ENCODE assay signal across 13 mouse cellular contexts in genomic region chr13:50209651-50210050, GRCm38 (mm10). TPM values are rescaled to one million over a fixed set of nuclear protein-coding genes. Genes with fewer than 3 reads are reported as not detected.
DNase-seq lines count a peak whose midpoint lies in the region; TF ChIP-seq lines count a peak whose summit lies in the region.
"Not testable (repeated sequence)": the region's sequence is repeated elsewhere in the genome, so short reads cannot be mapped to it uniquely, and the experiment has no call there.
"Had no signal": no experiment of that assay in that cellular context is flagged by ENCODE, and none has a peak within 500 bp of the region (broad histone marks: within the 10 kb centered on the region; RNA-seq: fewer than 3 reads in every experiment).

No protein-coding gene starts in this region.

- not testable (repeated sequence) for H3K36me3 ChIP-seq in ES-Bruce4 (ENCODE audit: control insufficient read depth, insufficient read depth, low read length, poor library complexity, severe bottlenecking)

- TF ChIP-seq EP300 in ES-Bruce4 (IDR thresholded peaks at IDR 0.05; ENCODE audit: insufficient read depth, low read depth, low read length), result 0 out of 2 replicates have a peak, but pooled peaks have one; percentile 6

- H3K4me3 ChIP-seq in ES-Bruce4 (ENCODE audit: low read depth, low read length), result not testable (repeated sequence)

- H3K27me3 ChIP-seq in ES-Bruce4 (ENCODE audit: control insufficient read depth, insufficient read depth, low read length, poor library complexity, severe bottlenecking), result not testable (repeated sequence)

- not testable (repeated sequence) for H3K27ac ChIP-seq in ES-Bruce4 (ENCODE audit: insufficient read depth, low read length)

- H3K9me3 ChIP-seq in ES-Bruce4 (replicated peaks; ENCODE audit: control insufficient read depth, insufficient read depth, low read length, poor library complexity, severe bottlenecking), result not testable (repeated sequence)

- not testable (repeated sequence) for TF ChIP-seq CTCF in ES-Bruce4 (IDR thresholded peaks at IDR 0.05; ENCODE audit: low read depth, low read length)

- DNase-seq in R1 (ENCODE audit: low read depth, low spot score), result peak; percentile 19
- peak; percentile 2 for DNase-seq in ZHBTc4 (ENCODE audit: low read depth, low spot score)
- peak; percentile 56 for DNase-seq in heart, adult 11 months
- peak; percentile 75 for DNase-seq in yolk sac, embryonic 10.5 days (ENCODE audit: low spot score)

- not testable (repeated sequence) for H3K4me1 ChIP-seq in ES-Bruce4 (ENCODE audit: control insufficient read depth, insufficient read depth, low read length)

- TF ChIP-seq POLR2A in ES-Bruce4 (IDR thresholded peaks at IDR 0.05; ENCODE audit: insufficient read depth, low read length), result not testable (repeated sequence)

- not testable (repeated sequence) for H3K9ac ChIP-seq in ES-Bruce4 (ENCODE audit: low read depth, poor library complexity, severe bottlenecking)

RNA-seq across cellular contexts. Expression of gene Gm906, which starts 40.5 kb away (rescaled TPM):
- not detected in 2 replicates for polyA plus RNA-seq in ES-Bruce4 (2011; ENCODE audit: insufficient read depth, insufficient read length, low read depth, missing spikeins)
- polyA plus RNA-seq: activated CD4-positive, CD25-positive, alpha-beta regulatory T cell, adult 4 months; adrenal gland, adult 2 months; brain, embryonic 14.5 days; C2C12; CD4-positive, CD25-positive, alpha-beta regulatory T cell, adult 4 months; cerebellum, adult 2 months; G1E; Patski had no signal

Comparison
In these comparisons a context has a peak if more than half of its experiments do, and no peak if none do; other contexts are left out.
1. DNase-seq: peak in every context shown above with its lines; median percentile 75 in yolk sac, embryonic 10.5 days; 56 in heart, adult 11 months; 19 in R1; 2 in ZHBTc4.